Mouse (Mus musculus): Measurements from ENCODE around the gene 1700001K19Rik. TPM values are rescaled to one million over a fixed set of nuclear protein-coding genes. Genes with fewer than 3 reads are reported as not detected.
A peak's percentile ranks its signal among the peaks of the same experiment; 100 is the strongest.
"Not testable (repeated sequence)": the region's sequence is repeated elsewhere in the genome, so short reads cannot be mapped to it uniquely, and the experiment has no call there.

Gene 1700001K19Rik
- polyA plus RNA-seq, 1 experiment, result 0.05 TPM

- peak overlapping the region; percentile 64 for H3K4me3 ChIP-seq
- TF ChIP-seq POLR2AphosphoS2 (IDR thresholded peaks at IDR 0.05; ENCODE audit: insufficient read length, low read depth), result peak; percentile 98
- no peak for TF ChIP-seq TCF12 (IDR thresholded peaks at IDR 0.05; ENCODE audit: insufficient read depth, poor library complexity, severe bottlenecking)
- no peak for TF ChIP-seq USF1 (IDR thresholded peaks at IDR 0.05; ENCODE audit: low read depth)
- TF ChIP-seq SRF (IDR thresholded peaks at IDR 0.05; ENCODE audit: control insufficient read depth, insufficient read length, low read depth), result peak; percentile 39
- TF ChIP-seq MYOG (IDR thresholded peaks at IDR 0.05; ENCODE audit: control insufficient read depth in 1 of 3, insufficient read depth in 1 of 3, insufficient read length in 2 of 3, low read depth in 2 of 3), result peak in 2 of 3 experiments; percentile 41 to 68
- peak; percentile 95 for TF ChIP-seq POLR2A (IDR thresholded peaks at IDR 0.05; ENCODE audit: insufficient read length, low read depth)
- peaks cover 23% of the 10 kb centered on the region for H3K79me2 ChIP-seq (ENCODE audit: control insufficient read depth, insufficient read depth)
- peaks cover 34% of the 10 kb centered on the region for H3K36me3 ChIP-seq (ENCODE audit: control insufficient read depth, insufficient read depth)
- H3K4me2 ChIP-seq (ENCODE audit: low read depth), result peak overlapping the region; percentile 72
- peak overlapping the region; percentile 48 for H3ac ChIP-seq (ENCODE audit: control insufficient read depth, insufficient read length)
- no peaks in the 10 kb centered on the region for H3K27me3 ChIP-seq (ENCODE audit: control insufficient read depth, insufficient read depth, insufficient read length)
Measured at GRCm38 (mm10) chr12:110696173-110696974, 14.0 kb upstream of the 1700001K19Rik start.

GRCm38 (mm10) chr12:110695676-110696171, 13.3 kb upstream of the 1700001K19Rik start:
- Histone ChIP-seq H3K36me3 (ENCODE audit: control insufficient read depth, insufficient read depth) (peaks cover 37% of the 10 kb centered on the region), H3K27me3 (ENCODE audit: control insufficient read depth, insufficient read depth, insufficient read length) (no peaks in the 10 kb centered on the region), H3K79me2 (ENCODE audit: control insufficient read depth, insufficient read depth) (peaks cover 23% of the 10 kb centered on the region), H3K4me3 (peak overlapping the region; percentile 64), H3K4me2 (ENCODE audit: low read depth) (peak overlapping the region; percentile 84), H3ac (ENCODE audit: control insufficient read depth, insufficient read length) (peak overlapping the region; percentile 48)
- TF ChIP-seq MYOD1 (IDR thresholded peaks at IDR 0.05; ENCODE audit: control insufficient read depth in 1 of 3, insufficient read length in 2 of 3, low read depth in 2 of 3) (peak in 1 of 3 experiments; percentile 15), SRF (IDR thresholded peaks at IDR 0.05; ENCODE audit: control insufficient read depth, insufficient read length, low read depth) (no peak), MYOG (IDR thresholded peaks at IDR 0.05; ENCODE audit: control insufficient read depth in 1 of 3, insufficient read depth in 1 of 3, insufficient read length in 2 of 3, low read depth in 2 of 3) (no peak), CEBPB (IDR thresholded peaks at IDR 0.05; ENCODE audit: insufficient read depth, poor library complexity, severe bottlenecking) (no peak), POLR2A (IDR thresholded peaks at IDR 0.05; ENCODE audit: insufficient read length, low read depth) (no peak), USF1 (IDR thresholded peaks at IDR 0.05; ENCODE audit: low read depth) (no peak)

- peaks cover 46% of the 10 kb centered on the region for H3K36me3 ChIP-seq (ENCODE audit: control insufficient read depth, insufficient read depth)
- H3K4me3 ChIP-seq; H3ac ChIP-seq (ENCODE audit: control insufficient read depth, insufficient read length); H3K27me3 ChIP-seq (ENCODE audit: control insufficient read depth, insufficient read depth, insufficient read length): not testable (repeated sequence)
- H3K4me2 ChIP-seq (ENCODE audit: low read depth), result peak overlapping the region; percentile 1
- peaks cover 23% of the 10 kb centered on the region for H3K79me2 ChIP-seq (ENCODE audit: control insufficient read depth, insufficient read depth)
Measured at GRCm38 (mm10) chr12:110693378-110693777, 11.0 kb upstream of the 1700001K19Rik start.

GRCm38 (mm10) chr12:110689919-110690643, 7.7 kb upstream of the 1700001K19Rik start:
- peak; percentile 56 for TF ChIP-seq POLR2AphosphoS2 (IDR thresholded peaks at IDR 0.05; ENCODE audit: insufficient read length, low read depth)
- no peak for TF ChIP-seq USF1 (IDR thresholded peaks at IDR 0.05; ENCODE audit: low read depth)
- TF ChIP-seq POLR2A (IDR thresholded peaks at IDR 0.05; ENCODE audit: insufficient read length, low read depth), result peak; percentile 16
- Histone ChIP-seq H3K4me3 (no peak overlapping the region), H3K27me3 (ENCODE audit: control insufficient read depth, insufficient read depth, insufficient read length) (no peaks in the 10 kb centered on the region), H3K79me2 (ENCODE audit: control insufficient read depth, insufficient read depth) (peaks cover 17% of the 10 kb centered on the region), H3K36me3 (ENCODE audit: control insufficient read depth, insufficient read depth) (peaks cover 46% of the 10 kb centered on the region), H3ac (ENCODE audit: control insufficient read depth, insufficient read length) (no peak overlapping the region), H3K4me2 (ENCODE audit: low read depth) (no peak overlapping the region)

- H3ac ChIP-seq (ENCODE audit: control insufficient read depth, insufficient read length); H3K27me3 ChIP-seq (ENCODE audit: control insufficient read depth, insufficient read depth, insufficient read length); H3K4me2 ChIP-seq (ENCODE audit: low read depth); H3K4me3 ChIP-seq; H3K79me2 ChIP-seq (ENCODE audit: control insufficient read depth, insufficient read depth): not testable (repeated sequence)
- H3K36me3 ChIP-seq (ENCODE audit: control insufficient read depth, insufficient read depth), result peaks cover 36% of the 10 kb centered on the region
- TF ChIP-seq POLR2AphosphoS2 (IDR thresholded peaks at IDR 0.05; ENCODE audit: insufficient read length, low read depth), result peak; percentile 63
Measured at GRCm38 (mm10) chr12:110688921-110689320, 6.5 kb upstream of the 1700001K19Rik start.

- Histone ChIP-seq H3K27me3 (ENCODE audit: control insufficient read depth, insufficient read depth, insufficient read length) (no peaks in the 10 kb centered on the region), H3ac (ENCODE audit: control insufficient read depth, insufficient read length) (no peak overlapping the region), H3K4me3 (no peak overlapping the region), H3K36me3 (ENCODE audit: control insufficient read depth, insufficient read depth) (peaks cover 28% of the 10 kb centered on the region), H3K79me2 (ENCODE audit: control insufficient read depth, insufficient read depth) (no peaks in the 10 kb centered on the region), H3K4me2 (ENCODE audit: low read depth) (peak overlapping the region; percentile 41)
- TF ChIP-seq REST (IDR thresholded peaks at IDR 0.05; ENCODE audit: insufficient read depth, insufficient read length), result no peak
- TF ChIP-seq POLR2AphosphoS2 (IDR thresholded peaks at IDR 0.05; ENCODE audit: insufficient read length, low read depth), result peak; percentile 72
- TF ChIP-seq POLR2A (IDR thresholded peaks at IDR 0.05; ENCODE audit: insufficient read length, low read depth), result peak; percentile 14
- TF ChIP-seq SRF (IDR thresholded peaks at IDR 0.05; ENCODE audit: control insufficient read depth, insufficient read length, low read depth), result no peak
- peak in 1 of 3 experiments; percentile 74 for TF ChIP-seq MYOG (IDR thresholded peaks at IDR 0.05; ENCODE audit: control insufficient read depth in 1 of 3, insufficient read depth in 1 of 3, insufficient read length in 2 of 3, low read depth in 2 of 3)
- peak in 2 of 3 experiments; percentile 44 to 62 for TF ChIP-seq MYOD1 (IDR thresholded peaks at IDR 0.05; ENCODE audit: control insufficient read depth in 1 of 3, insufficient read length in 2 of 3, low read depth in 2 of 3)
- peak; percentile 39 for TF ChIP-seq USF1 (IDR thresholded peaks at IDR 0.05; ENCODE audit: low read depth)
- no peak for TF ChIP-seq CEBPB (IDR thresholded peaks at IDR 0.05; ENCODE audit: insufficient read depth, poor library complexity, severe bottlenecking)
- TF ChIP-seq TCF12 (IDR thresholded peaks at IDR 0.05; ENCODE audit: insufficient read depth, poor library complexity, severe bottlenecking), result no peak
- no peak for TF ChIP-seq TCF3 (IDR thresholded peaks at IDR 0.05; ENCODE audit: insufficient read length, low read depth)
- no peak for TF ChIP-seq MAX (IDR thresholded peaks at IDR 0.05; ENCODE audit: low read depth)
- TF ChIP-seq E2F4 (IDR thresholded peaks at IDR 0.05; ENCODE audit: insufficient read depth), result no peak
Measured at GRCm38 (mm10) chr12:110687894-110688734, 5.7 kb upstream of the 1700001K19Rik start.

Measured in myocyte (in vitro differentiated cells).